Comparison of ENCODE assay signal across 10 mouse cellular contexts in genomic region chr8:88033054-88033453, GRCm38 (mm10).
DNase-seq lines count a peak whose midpoint lies in the region; ATAC-seq and TF ChIP-seq lines count a peak whose summit lies in the region.
"Had no signal": no experiment of that assay in that cellular context is flagged by ENCODE, and none has a peak within 500 bp of the region (broad histone marks: within the 10 kb centered on the region; RNA-seq: fewer than 3 reads in every experiment).

No protein-coding gene starts in this region.

- no peak for TF ChIP-seq POLR2A in kidney, adult 2 months (IDR thresholded peaks at IDR 0.05; ENCODE audit: low read depth, low read length)
- no peak for TF ChIP-seq POLR2A in MEL (IDR thresholded peaks at IDR 0.05; ENCODE audit: control insufficient read depth in 1 of 2, insufficient read depth in 1 of 2, low read depth in 1 of 2, low read length in 2 of 2, poor library complexity in 1 of 2)

- H3K9ac ChIP-seq in kidney, embryonic 15.5 days: no peak overlapping the region
- no peak overlapping the region for H3K9ac ChIP-seq in MEL (ENCODE audit: control insufficient read depth, low read depth, low read length, poor library complexity, severe bottlenecking)
- H3K9ac ChIP-seq in lung, postnatal 0 days (replicated peaks; ENCODE audit: low read depth): no peak overlapping the region
- H3K9ac ChIP-seq in forebrain, embryonic 12.5 days: no peak overlapping the region
- H3K9ac ChIP-seq: forebrain, embryonic 13.5 days; hindbrain, embryonic 13.5 days; limb, embryonic 12.5 days had no signal

- no peaks in the 10 kb centered on the region for H3K4me1 ChIP-seq in kidney, adult 2 months (ENCODE audit: control insufficient read depth, insufficient read depth, low read length)
- H3K4me1 ChIP-seq in kidney, embryonic 15.5 days: no peaks in the 10 kb centered on the region
- H3K4me1 ChIP-seq in MEL (ENCODE audit: control insufficient read depth in 1 of 2, insufficient read depth in 2 of 2, low read length in 2 of 2): no peaks in the 10 kb centered on the region
- H3K4me1 ChIP-seq in lung, postnatal 0 days (ENCODE audit: insufficient read depth, low read depth, low read length): no peaks in the 10 kb centered on the region
- H3K4me1 ChIP-seq in forebrain, embryonic 12.5 days: no peaks in the 10 kb centered on the region
- H3K4me1 ChIP-seq: forebrain, embryonic 13.5 days; hindbrain, embryonic 13.5 days had no signal

- H3K9me3 ChIP-seq in kidney, embryonic 15.5 days (replicated peaks): no peaks in the 10 kb centered on the region
- H3K9me3 ChIP-seq in MEL (replicated peaks; ENCODE audit: insufficient read depth, low read length): no peaks in the 10 kb centered on the region
- no peaks in the 10 kb centered on the region for H3K9me3 ChIP-seq in lung, postnatal 0 days (ENCODE audit: low read length)
- H3K9me3 ChIP-seq in forebrain, embryonic 12.5 days: no peaks in the 10 kb centered on the region
- H3K9me3 ChIP-seq: forebrain, embryonic 13.5 days; hindbrain, embryonic 13.5 days; limb, embryonic 12.5 days had no signal

- no peak for ATAC-seq in kidney, embryonic 15.5 days (replicated peaks; ENCODE audit: low FRiP score)
- no peak for ATAC-seq in lung, postnatal 0 days
- ATAC-seq in forebrain, embryonic 12.5 days (ENCODE audit: low FRiP score): no peak
- ATAC-seq: forebrain, embryonic 13.5 days had no signal

- WGBS in kidney, adult 2 months: 77% methylated on average over 6 of the region's 6 CpGs
- 81% methylated on average over 6 of the region's 6 CpGs for WGBS in kidney, embryonic 15.5 days
- 63% methylated on average over 6 of the region's 6 CpGs for WGBS in lung, postnatal 0 days
- 81% methylated on average over 6 of the region's 6 CpGs for WGBS in forebrain, embryonic 12.5 days

- H3K36me3 ChIP-seq in kidney, adult 2 months (ENCODE audit: control insufficient read depth, insufficient read depth, low read length): no peaks in the 10 kb centered on the region
- no peaks in the 10 kb centered on the region for H3K36me3 ChIP-seq in kidney, embryonic 15.5 days
- H3K36me3 ChIP-seq in MEL (ENCODE audit: control insufficient read depth in 1 of 2, insufficient read depth in 2 of 2, low read length in 2 of 2): no peaks in the 10 kb centered on the region
- no peaks in the 10 kb centered on the region for H3K36me3 ChIP-seq in lung, postnatal 0 days (ENCODE audit: insufficient read depth, low read length)
- H3K36me3 ChIP-seq in forebrain, embryonic 12.5 days (replicated peaks): no peaks in the 10 kb centered on the region
- H3K36me3 ChIP-seq: hindbrain, embryonic 13.5 days; limb, embryonic 12.5 days had no signal

- TF ChIP-seq EP300 in MEL (IDR thresholded peaks at IDR 0.05; ENCODE audit: low read depth in 1 of 2, low read length in 2 of 2): no peak
- no peak for TF ChIP-seq EP300 in lung, postnatal 0 days (IDR thresholded peaks at IDR 0.05)

- H3K27me3 ChIP-seq in kidney, adult 2 months (replicated peaks; ENCODE audit: control insufficient read depth, insufficient read depth, low read length): no peaks in the 10 kb centered on the region
- H3K27me3 ChIP-seq in kidney, embryonic 15.5 days: no peaks in the 10 kb centered on the region
- no peaks in the 10 kb centered on the region for H3K27me3 ChIP-seq in MEL (ENCODE audit: control insufficient read depth in 1 of 2, insufficient read depth in 2 of 2, low read length in 2 of 2)
- H3K27me3 ChIP-seq in lung, postnatal 0 days (replicated peaks; ENCODE audit: insufficient read depth, low read length): no peaks in the 10 kb centered on the region
- no peaks in the 10 kb centered on the region for H3K27me3 ChIP-seq in forebrain, embryonic 12.5 days
- H3K27me3 ChIP-seq: forebrain, embryonic 13.5 days; hindbrain, embryonic 13.5 days; limb, embryonic 12.5 days had no signal

- no peak overlapping the region for H3K4me2 ChIP-seq in kidney, embryonic 15.5 days
- no peak overlapping the region for H3K4me2 ChIP-seq in lung, postnatal 0 days (replicated peaks; ENCODE audit: low read depth, low read length)
- no peak overlapping the region for H3K4me2 ChIP-seq in forebrain, embryonic 12.5 days
- H3K4me2 ChIP-seq: forebrain, embryonic 13.5 days; hindbrain, embryonic 13.5 days; limb, embryonic 12.5 days had no signal

- no peaks in the 10 kb centered on the region for H3K79me2 ChIP-seq in MEL (ENCODE audit: control insufficient read depth, insufficient read depth, low read length, poor library complexity)

- TF ChIP-seq RAD21 in MEL (IDR thresholded peaks at IDR 0.05; ENCODE audit: low read depth, low read length): 0 out of 2 replicates have a peak, but pooled peaks have one; percentile 2

- H3K4me3 ChIP-seq in kidney, adult 2 months (ENCODE audit: insufficient read depth, low read depth, low read length): no peak overlapping the region
- no peak overlapping the region for H3K4me3 ChIP-seq in kidney, embryonic 15.5 days (replicated peaks)
- no peak overlapping the region for H3K4me3 ChIP-seq in MEL (ENCODE audit: control insufficient read depth in 1 of 2, insufficient read depth in 1 of 2, low read depth in 2 of 2, low read length in 2 of 2)
- H3K4me3 ChIP-seq in lung, postnatal 0 days (ENCODE audit: low read depth, low read length): no peak overlapping the region
- no peak overlapping the region for H3K4me3 ChIP-seq in forebrain, embryonic 12.5 days (replicated peaks)
- H3K4me3 ChIP-seq: forebrain, embryonic 13.5 days; hindbrain, embryonic 13.5 days; limb, embryonic 12.5 days had no signal

- no peak overlapping the region for H3K27ac ChIP-seq in kidney, adult 2 months (ENCODE audit: insufficient read depth, low read depth, low read length)
- no peak overlapping the region for H3K27ac ChIP-seq in kidney, embryonic 15.5 days
- no peak overlapping the region for H3K27ac ChIP-seq in MEL (ENCODE audit: control insufficient read depth, low read depth, low read length)
- H3K27ac ChIP-seq in lung, postnatal 0 days (ENCODE audit: low read length): no peak overlapping the region
- H3K27ac ChIP-seq in forebrain, embryonic 12.5 days: no peak overlapping the region
- H3K27ac ChIP-seq: forebrain, embryonic 13.5 days; hindbrain, embryonic 13.5 days; limb, embryonic 12.5 days had no signal

- DNase-seq in kidney, adult 2 months: no peak
- DNase-seq in CD4-positive helper T cell, adult 2 months (ENCODE audit: low read depth, low spot score): peak; percentile 7
- DNase-seq in MEL (ENCODE audit: low read depth, low spot score): no peak
- no peak for DNase-seq in lung, postnatal 0 days (ENCODE audit: low spot score)
- no peak for DNase-seq in layer of hippocampus, adult 8-10 months (ENCODE audit: low spot score in 2 of 2)

- TF ChIP-seq CTCF in kidney, adult 2 months (conservative IDR thresholded peaks at IDR 0.05; ENCODE audit: insufficient read depth, insufficient read length, low read depth, low read length): peak; percentile 50
- TF ChIP-seq CTCF in MEL (IDR thresholded peaks at IDR 0.05 in 2 of 3, conservative IDR thresholded peaks at IDR 0.05 in 1 of 3; ENCODE audit: control insufficient read depth in 1 of 3, insufficient read depth in 1 of 3, low read depth in 2 of 3, low read length in 3 of 3, poor library complexity in 1 of 3, severe bottlenecking in 1 of 3): peak in 2 of 3 experiments; percentile 23 to 32; a peak in 4 of 6 replicates
- peak; percentile 65 for TF ChIP-seq CTCF in lung, postnatal 0 days (IDR thresholded peaks at IDR 0.05)

TF ChIP-seq in MEL, 35 proteins besides CTCF, POLR2A, EP300 and RAD21:
- TF ChIP-seq E2F4 (IDR thresholded peaks at IDR 0.05; ENCODE audit: borderline replicate concordance, low read depth, low read length) (no peak), GATA1 (IDR thresholded peaks at IDR 0.05; ENCODE audit: low read depth, low read length) (no peak), ETS1 (IDR thresholded peaks at IDR 0.05; ENCODE audit: low read depth, low read length) (no peak), ZKSCAN1 (IDR thresholded peaks at IDR 0.05; ENCODE audit: low read depth, low read length) (no peak)
TF ChIP-seq in MEL: peak in this region for 0.
